Mouse (Mus musculus) brain, embryonic 14.5 days (tissue): ENCODE data around the gene Phxr2.

Experiments used
- CTCF ChIP-seq: fragments of 200-500 bp; IDR thresholded peaks from 2 replicates; pipeline ENCODE4 v1.5.1; 2012; ENCODE audit warnings: inconsistent platforms, mild to moderate bottlenecking, moderate library complexity, borderline replicate concordance; ENCODE audit not compliant: insufficient read depth, insufficient read length; ENCODE audit errors: extremely low read depth
- POLR2A ChIP-seq: fragments of 200-500 bp; IDR thresholded peaks from 2 replicates; pipeline ENCODE4 v1.6.1; 2012; ENCODE audit warnings: mild to moderate bottlenecking, inconsistent platforms, borderline replicate concordance; ENCODE audit not compliant: poor library complexity, insufficient read depth, insufficient read length, severe bottlenecking; ENCODE audit errors: extremely low read depth

DNA sequence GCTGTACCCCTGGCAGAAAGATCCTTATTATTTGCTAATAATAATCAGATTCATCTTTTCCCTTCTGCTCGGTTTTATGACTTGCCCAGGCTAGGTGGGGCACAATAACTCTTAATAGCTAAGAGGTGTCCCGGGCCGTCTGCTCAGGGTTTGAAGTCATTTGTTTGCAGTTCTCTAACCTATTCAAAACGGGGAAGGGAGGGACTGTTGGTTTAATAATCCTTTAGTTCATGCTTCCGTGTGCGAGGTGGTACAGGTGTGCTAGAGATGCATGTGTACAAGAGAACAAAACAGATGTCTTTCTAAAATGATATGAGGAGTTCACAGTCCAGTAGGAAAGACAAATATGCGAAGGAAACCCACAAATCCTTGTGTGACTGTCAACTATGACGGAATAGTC is 11.8 kb downstream of the Phxr2 start:
- TF ChIP-seq CTCF (no peak), POLR2A (no peak)
